ENCODE assay signal across 8 mouse cellular contexts in the genomic region with DNA sequence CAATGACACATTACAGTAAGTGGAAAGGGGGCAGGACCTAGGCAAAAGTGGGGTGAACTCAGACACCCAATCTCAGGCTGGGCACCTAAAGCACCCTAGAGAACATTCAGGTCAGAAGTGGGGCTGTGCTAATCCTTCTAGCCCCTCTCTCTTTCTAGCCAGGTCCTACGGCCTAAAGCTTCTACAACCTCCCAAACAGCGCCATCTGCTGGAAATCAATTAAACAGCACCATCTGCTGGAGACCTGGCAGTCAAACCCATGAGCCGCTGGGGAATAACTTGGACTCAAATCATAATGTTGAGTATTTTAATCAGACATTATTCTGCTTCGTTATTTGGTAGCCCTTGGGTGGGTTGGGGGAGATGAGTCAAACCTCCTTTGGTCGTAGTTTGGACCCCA.
DNase-seq lines count a peak whose midpoint lies in the region; ATAC-seq and TF ChIP-seq lines count a peak whose summit lies in the region.

No protein-coding gene starts in this region.

- H3K27me3 ChIP-seq in heart, adult 2 months (ENCODE audit: control insufficient read depth, insufficient read depth, low read length) = no peaks in the 10 kb centered on the region
- H3K27me3 ChIP-seq in spleen, adult 2 months (ENCODE audit: control insufficient read depth, insufficient read depth, low read length) = no peaks in the 10 kb centered on the region
- H3K27me3 ChIP-seq in kidney, postnatal 0 days (ENCODE audit: insufficient read depth, low read length) = no peaks in the 10 kb centered on the region

- peak; percentile 71 for TF ChIP-seq CTCF in heart, adult 2 months (IDR thresholded peaks at IDR 0.05)
- TF ChIP-seq CTCF in spleen, adult 2 months (IDR thresholded peaks at IDR 0.05; ENCODE audit: extremely low read depth, insufficient read depth, insufficient read length, insufficient replicate concordance) = peak; percentile 16; the same call in 1 of the 2 replicates
- TF ChIP-seq CTCF in kidney, postnatal 0 days (IDR thresholded peaks at IDR 0.05; ENCODE audit: low read depth) = peak; percentile 84

- no peak for ATAC-seq in kidney, postnatal 0 days (replicated peaks; ENCODE audit: low FRiP score, low read depth)
- ATAC-seq in activated CD4-positive, CD25-positive, alpha-beta regulatory T cell, adult 4 months = no peak

- no peaks in the 10 kb centered on the region for H3K36me3 ChIP-seq in heart, adult 2 months (ENCODE audit: control insufficient read depth, insufficient read depth, low read length)
- H3K36me3 ChIP-seq in spleen, adult 2 months (ENCODE audit: control insufficient read depth, insufficient read depth, low read length) = no peaks in the 10 kb centered on the region
- no peaks in the 10 kb centered on the region for H3K36me3 ChIP-seq in kidney, postnatal 0 days (ENCODE audit: insufficient read depth, low read length)

- intact Hi-C loops in heart, adult 2 months (cut with DNase I) = loop anchor here (5.0 kb wide), 1 partner anchor 546 kb away; no protein-coding TSS in a partner anchor

- H3K9ac ChIP-seq in heart, adult 2 months (ENCODE audit: low read depth, low read length) = no peak overlapping the region
- no peak overlapping the region for H3K9ac ChIP-seq in kidney, postnatal 0 days (ENCODE audit: low read depth, low read length)

- no peaks in the 10 kb centered on the region for H3K4me1 ChIP-seq in heart, adult 2 months (ENCODE audit: control insufficient read depth, insufficient read depth, low read length)
- peaks cover 4% of the 10 kb centered on the region; the same call in 1 of the 2 replicates for H3K4me1 ChIP-seq in spleen, adult 2 months (ENCODE audit: control insufficient read depth, insufficient read depth, insufficient read length)
- no peaks in the 10 kb centered on the region for H3K4me1 ChIP-seq in kidney, postnatal 0 days (replicated peaks; ENCODE audit: insufficient read depth, low read length)

- H3K4me3 ChIP-seq in heart, adult 2 months = no peak overlapping the region
- H3K4me3 ChIP-seq in spleen, adult 2 months (ENCODE audit: extremely low read depth, insufficient read depth, insufficient read length) = no peak overlapping the region
- no peak overlapping the region for H3K4me3 ChIP-seq in kidney, postnatal 0 days (replicated peaks; ENCODE audit: low read depth, low read length)

- 28% methylated on average over 5 of the region's 5 CpGs for WGBS in heart, adult 2 months
- WGBS in spleen, adult 2 months = 26% methylated on average over 5 of the region's 5 CpGs
- 30% methylated on average over 5 of the region's 5 CpGs for WGBS in kidney, postnatal 0 days

- no peak overlapping the region for H3K27ac ChIP-seq in heart, adult 2 months
- no peak overlapping the region for H3K27ac ChIP-seq in spleen, adult 2 months (ENCODE audit: insufficient read depth, low read length)
- H3K27ac ChIP-seq in kidney, postnatal 0 days = no peak overlapping the region

- TF ChIP-seq POLR2A in heart, adult 2 months (IDR thresholded peaks at IDR 0.05; ENCODE audit: insufficient read depth, low read depth, low read length) = no peak
- no peak for TF ChIP-seq POLR2A in spleen, adult 2 months (IDR thresholded peaks at IDR 0.05; ENCODE audit: low read depth, low read length)

- no peaks in the 10 kb centered on the region for H3K9me3 ChIP-seq in kidney, postnatal 0 days (replicated peaks; ENCODE audit: low read length)

- peak in 1 of 2 experiments; percentile 31 for DNase-seq in heart, adult 2 months
- no peak for DNase-seq in heart, adult 9 months (ENCODE audit: low spot score in 2 of 2)
- DNase-seq in spleen, adult 2 months (ENCODE audit: low read depth in 1 of 2, low spot score in 2 of 2) = no peak
- no peak for DNase-seq in spleen, adult 12 weeks (ENCODE audit: low spot score)
- DNase-seq in c-Kit-positive CD71-positive TER-119-negative erythroid progenitor cells, embryonic 14.5 days (ENCODE audit: low read depth) = peak; percentile 19
- DNase-seq in kidney, postnatal 0 days (ENCODE audit: low spot score) = peak; percentile 68
- peak; percentile 35 for DNase-seq in lung, postnatal 36 days

- H3K4me2 ChIP-seq in kidney, postnatal 0 days (ENCODE audit: low read length) = no peak overlapping the region

- H3K79me2 ChIP-seq in heart, adult 2 months (replicated peaks; ENCODE audit: control insufficient read depth, insufficient read depth, low read length) = no peaks in the 10 kb centered on the region

- no peak for TF ChIP-seq EP300 in heart, adult 2 months (IDR thresholded peaks at IDR 0.05; ENCODE audit: insufficient read depth, low read depth, low read length)

Comparison
In these comparisons a context has a peak if more than half of its experiments do, and no peak if none do; other contexts are left out.
1. DNase-seq: peak in c-Kit-positive CD71-positive TER-119-negative erythroid progenitor cells, embryonic 14.5 days (single experiment), kidney, postnatal 0 days (single experiment) and lung, postnatal 36 days (single experiment); none in heart, adult 9 months (0 of 2), spleen, adult 2 months (0 of 2) and spleen, adult 12 weeks (single experiment).
2. CTCF ChIP-seq: peak in every context shown above with its lines; median percentile 84 in kidney, postnatal 0 days; 71 in heart, adult 2 months; 16 in spleen, adult 2 months.